Mouse (Mus musculus) heart, adult 9 months (tissue): ENCODE results near the gene Fam133b.
"Not testable (repeated sequence)": the region's sequence is repeated elsewhere in the genome, so short reads cannot be mapped to it uniquely, and the experiment has no call there.

Experiments used
- DNase-seq, 2 experiments: peaks; one replicate each; pipeline ENCODE4 v3.0.0; 2022; ENCODE audit warnings: low spot score in 2 of 2

Fam133b gene

GRCm38 (mm10) chr5:3598766-3599165 lies 55.1 kb downstream of the Fam133b start:
- DNase-seq, result no peak

- no peak for DNase-seq
Observed at GRCm38 (mm10) chr5:3600298-3600697, 56.7 kb downstream of the Fam133b start.

- DNase-seq, result no peak
Observed at GRCm38 (mm10) chr5:3600790-3601189, 57.2 kb downstream of the Fam133b start.

- DNase-seq, result no peak
Observed at GRCm38 (mm10) chr5:3607114-3607513, 63.5 kb downstream of the Fam133b start.

- no peak for DNase-seq
Observed at GRCm38 (mm10) chr5:3609241-3609640, 65.6 kb downstream of the Fam133b start.

- DNase-seq, result not testable (repeated sequence)
Observed at GRCm38 (mm10) chr5:3611835-3612234, 68.2 kb downstream of the Fam133b start.
